Mouse (Mus musculus) CH12.LX (cell line): ENCODE data around the gene Trim7. TPM values are rescaled to one million over a fixed set of nuclear protein-coding genes. Genes with fewer than 3 reads are reported as not detected.

Experiments used
- DNase-seq: peaks from one replicate; pipeline ENCODE4 v3.0.0-alpha.2; 2013; ENCODE audit errors: extremely low read depth
- H3K27ac ChIP-seq: 2 replicates; pipeline ENCODE4 v1.5.1; 2012; ENCODE audit warnings: low read depth, mild to moderate bottlenecking, control low read depth, moderate library complexity; ENCODE audit not compliant: insufficient read depth
- H3K27me3 ChIP-seq: replicated peaks from 2 replicates; pipeline ENCODE3; 2012; ENCODE audit warnings: inconsistent platforms
- H3K36me3 ChIP-seq, 2 experiments: replicated peaks in 1 of 2; 2 replicates each; pipeline versions ENCODE3 to v1.6.1; 2012; ENCODE audit warnings: inconsistent platforms in 1 of 2, low read length in 1 of 2, mild to moderate bottlenecking in 1 of 2, mixed read lengths in 1 of 2, moderate library complexity in 1 of 2; ENCODE audit not compliant: control insufficient read depth in 1 of 2, insufficient read depth in 1 of 2
- H3K4me1 ChIP-seq, 2 experiments: 2 replicates each; pipeline ENCODE4 v1.6.1; 2012; ENCODE audit warnings: inconsistent platforms in 1 of 2, moderate library complexity in 1 of 2; ENCODE audit not compliant: insufficient read depth in 2 of 2, control insufficient read depth in 1 of 2
- H3K4me2 ChIP-seq: 2 replicates; pipeline ENCODE4 v1.6.1; 2012; ENCODE audit warnings: low read depth, mild to moderate bottlenecking, control low read depth; ENCODE audit not compliant: poor library complexity, insufficient read depth, severe bottlenecking
- H3K4me3 ChIP-seq, 3 experiments: fragments of 150-350 bp in 1 of 3; sonication (generic) in 1 of 3; replicated peaks in 1 of 3; 2 replicates each; pipeline versions ENCODE3 to v1.5.1; 2011 to 2012; ENCODE audit warnings: low read depth in 2 of 3, low read length in 2 of 3, mild to moderate bottlenecking in 2 of 3, moderate library complexity in 2 of 3, control low read depth in 1 of 3, improper control_type of control experiment in 1 of 3, inconsistent platforms in 1 of 3, mixed read lengths in 1 of 3; ENCODE audit not compliant: poor library complexity in 1 of 3
- H3K79me2 ChIP-seq: replicated peaks from 2 replicates; pipeline ENCODE4 v1.6.1; 2012; ENCODE audit warnings: mild to moderate bottlenecking, moderate library complexity; ENCODE audit not compliant: control insufficient read depth, poor library complexity, insufficient read depth, severe bottlenecking; ENCODE audit errors: extremely low read depth
- H3K9ac ChIP-seq: 2 replicates; pipeline ENCODE4 v1.6.1; 2012; ENCODE audit warnings: low read depth, mild to moderate bottlenecking, control low read depth, moderate library complexity; ENCODE audit not compliant: insufficient read depth
- H3K9me3 ChIP-seq: replicated peaks from 2 replicates; pipeline ENCODE3; 2012; ENCODE audit warnings: low read length, inconsistent platforms, mixed read lengths
- E2F4 ChIP-seq: IDR thresholded peaks from 2 replicates; pipeline ENCODE4 v1.6.1; 2011; ENCODE audit warnings: low read depth, low read length, improper control_type of control experiment; ENCODE audit not compliant: insufficient replicate concordance
- ELF1 ChIP-seq: IDR thresholded peaks from 2 replicates; pipeline ENCODE4 v1.6.1; 2014; ENCODE audit warnings: low read depth, mild to moderate bottlenecking, inconsistent platforms, low read length, improper control_type of control experiment
- ETS1 ChIP-seq: conservative IDR thresholded peaks from 2 replicates; pipeline ENCODE4 v1.6.1; 2012; ENCODE audit warnings: low read depth, mild to moderate bottlenecking, inconsistent platforms, low read length, improper control_type of control experiment, moderate library complexity
- HCFC1 ChIP-seq: IDR thresholded peaks from 2 replicates; pipeline ENCODE4 v1.6.1; 2012; ENCODE audit warnings: low read depth, mild to moderate bottlenecking, inconsistent platforms, low read length, improper control_type of control experiment
- IRF4 ChIP-seq: IDR thresholded peaks from 2 replicates; pipeline ENCODE4 v1.6.1; 2014; ENCODE audit warnings: low read depth, mild to moderate bottlenecking, inconsistent platforms, low read length, improper control_type of control experiment
- JUN ChIP-seq: IDR thresholded peaks from 2 replicates; pipeline ENCODE4 v1.6.1; 2011; ENCODE audit warnings: low read depth, mild to moderate bottlenecking, low read length, improper control_type of control experiment, moderate library complexity; ENCODE audit not compliant: insufficient read depth
- JUND ChIP-seq: conservative IDR thresholded peaks from 2 replicates; pipeline ENCODE4 v1.6.1; 2011; ENCODE audit warnings: low read depth, low read length, improper control_type of control experiment
- KAT2A ChIP-seq: IDR thresholded peaks from 2 replicates; pipeline ENCODE4 v1.6.1; 2012; ENCODE audit warnings: low read length, improper control_type of control experiment, inconsistent platforms; ENCODE audit not compliant: insufficient replicate concordance
- MAFK ChIP-seq: IDR thresholded peaks from 2 replicates; pipeline ENCODE4 v1.6.1; 2011; ENCODE audit warnings: low read length, improper control_type of control experiment; ENCODE audit not compliant: insufficient replicate concordance
- MAX ChIP-seq: IDR thresholded peaks from 2 replicates; pipeline ENCODE4 v1.6.1; 2011; ENCODE audit warnings: low read length, improper control_type of control experiment
- MEF2A ChIP-seq: IDR thresholded peaks from 2 replicates; pipeline ENCODE4 v1.6.1; 2014; ENCODE audit warnings: low read depth, mild to moderate bottlenecking, inconsistent platforms, low read length, improper control_type of control experiment, borderline replicate concordance
- MYC ChIP-seq: IDR thresholded peaks from 2 replicates; pipeline ENCODE4 v1.6.1; 2011; ENCODE audit warnings: low read depth, mild to moderate bottlenecking, improper control_type of control experiment, low read length
- NRF1 ChIP-seq: IDR thresholded peaks from 2 replicates; pipeline ENCODE4 v1.6.1; 2014; ENCODE audit warnings: low read depth, mild to moderate bottlenecking, inconsistent platforms, low read length, improper control_type of control experiment, moderate library complexity
- PAX5 ChIP-seq: IDR thresholded peaks from 2 replicates; pipeline ENCODE4 v1.6.1; 2012; ENCODE audit warnings: low read length, inconsistent platforms, mixed read lengths
- POLR2A ChIP-seq: IDR thresholded peaks from 2 replicates; pipeline ENCODE4 v1.6.1; 2011; ENCODE audit warnings: low read depth, mild to moderate bottlenecking, improper control_type of control experiment, low read length
- POLR2AphosphoS2 ChIP-seq: IDR thresholded peaks from 2 replicates; pipeline ENCODE4 v1.6.1; 2011; ENCODE audit warnings: low read depth, low read length, improper control_type of control experiment
- RAD21 ChIP-seq: IDR thresholded peaks from 2 replicates; pipeline ENCODE4 v1.6.1; 2011; ENCODE audit warnings: low read depth, mild to moderate bottlenecking, low read length, improper control_type of control experiment, moderate library complexity
- RCOR1 ChIP-seq: conservative IDR thresholded peaks from 2 replicates; pipeline ENCODE4 v1.6.1; 2012; ENCODE audit warnings: low read depth, mild to moderate bottlenecking, inconsistent platforms, low read length, improper control_type of control experiment
- SIN3A ChIP-seq: IDR thresholded peaks from 2 replicates; pipeline ENCODE4 v1.6.1; 2012; ENCODE audit warnings: low read length, improper control_type of control experiment, inconsistent platforms
- SMC3 ChIP-seq: IDR thresholded peaks from 2 replicates; pipeline ENCODE4 v1.6.1; 2011; ENCODE audit warnings: low read depth, low read length, improper control_type of control experiment
- UBTF ChIP-seq: IDR thresholded peaks from 2 replicates; pipeline ENCODE4 v1.6.1; 2012; ENCODE audit warnings: low read depth, mild to moderate bottlenecking, inconsistent platforms, low read length, improper control_type of control experiment, moderate library complexity
- USF1 ChIP-seq: IDR thresholded peaks from 2 replicates; pipeline ENCODE4 v1.6.1; 2014; ENCODE audit warnings: low read depth, mild to moderate bottlenecking, inconsistent platforms, low read length, improper control_type of control experiment
- USF2 ChIP-seq: conservative IDR thresholded peaks from 2 replicates; pipeline ENCODE4 v1.6.1; 2011; ENCODE audit warnings: low read depth, low read length, improper control_type of control experiment
- ZC3H11A ChIP-seq: IDR thresholded peaks from 2 replicates; pipeline ENCODE4 v1.6.1; 2012; ENCODE audit warnings: low read depth, mild to moderate bottlenecking, inconsistent platforms, low read length, improper control_type of control experiment
- ZNF384 ChIP-seq: IDR thresholded peaks from 2 replicates; pipeline ENCODE4 v1.6.1; 2012; ENCODE audit warnings: low read depth, low read length, improper control_type of control experiment, inconsistent platforms
- dilution Hi-C: fragments of 300-500 bp; cut with MboI; formaldehyde crosslinking; loops from 2 replicates; pipeline ENCODE4 v1.14.3; 2020; ENCODE audit warnings: low sequenced_read_pairs; ENCODE audit not compliant: extremely low pct_unique_long_range_greater_than_20kb, extremely low pct_ligation_motif_present
- in situ Hi-C: fragments of 300-500 bp; cut with MboI; formaldehyde crosslinking; loops from 3 replicates; pipeline ENCODE4 v1.14.3; 2019; ENCODE audit warnings: low sequenced_read_pairs, low pct_ligation_motif_present, low pct_unique_long_range_greater_than_20kb, mixed read lengths
- polyA plus RNA-seq: library from polyadenylated mRNA; unstranded; fragments of >175 nt; gene quantifications from 2 replicates; pipeline ENCODE4 v1.2.1, GENCODE M21; 2012; ENCODE audit warnings: low read depth; ENCODE audit not compliant: insufficient read length
- total RNA-seq, 2 experiments: library from RNA; depleted of rRNA; stranded (reverse); fragments of 300-350 nt in 1 of 2; fragments of >200 nt in 1 of 2; gene quantifications; 2 replicates each; pipeline ENCODE4 v1.2.3; 2012 to 2014

Gene Trim7
- total and polyA plus RNA-seq, 3 experiments, result 9.2 to 34.6 (median 15.1) TPM

DNA sequence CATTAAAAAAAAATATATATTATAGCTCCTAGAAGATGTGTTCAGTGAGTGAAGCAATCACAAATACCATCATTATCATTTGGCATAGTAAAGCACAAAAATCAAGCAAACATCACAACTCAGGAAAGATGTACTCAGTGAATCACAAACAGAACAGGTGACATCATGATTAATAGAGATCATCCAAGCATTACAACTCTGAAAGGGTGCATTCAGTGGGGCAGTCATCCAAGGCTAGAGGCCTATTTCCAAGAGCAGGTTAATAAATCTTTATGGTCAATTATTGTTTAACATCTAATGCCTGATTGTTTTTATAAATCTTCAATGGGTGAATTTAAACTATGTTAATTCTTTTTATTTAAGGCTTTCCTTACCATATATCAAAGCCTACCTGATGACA lies 14.9 kb downstream of the Trim7 start:
- Histone ChIP-seq H3K4me1 (peaks cover 31 to 90% of the 10 kb centered on the region in 2 experiments), H3K9ac (no peak overlapping the region), H3K79me2 (no peaks in the 10 kb centered on the region), H3K4me2 (no peak overlapping the region), H3K27me3 (peaks cover 8% of the 10 kb centered on the region), H3K27ac (no peak overlapping the region), H3K4me3 (no peak overlapping the region), H3K36me3 (peaks cover 3 to 10% of the 10 kb centered on the region in 2 experiments), H3K9me3 (no peaks in the 10 kb centered on the region)
- DNase-seq, result no peak
- dilution Hi-C loops (no loop called here), in situ Hi-C loops (no loop called here)
- no peak for TF ChIP-seq PAX5
- no peak for TF ChIP-seq UBTF
- TF ChIP-seq ETS1, result no peak
- no peak for TF ChIP-seq MAX
- no peak for TF ChIP-seq SIN3A
- no peak for TF ChIP-seq JUND
- no peak for TF ChIP-seq KAT2A
- TF ChIP-seq MYC, result no peak
- TF ChIP-seq POLR2A, result no peak
- no peak for TF ChIP-seq E2F4
- no peak for TF ChIP-seq HCFC1
- TF ChIP-seq USF2, result no peak
- no peak for TF ChIP-seq SMC3
- TF ChIP-seq RCOR1, result no peak
- no peak for TF ChIP-seq NRF1
- TF ChIP-seq POLR2AphosphoS2, result no peak
- no peak for TF ChIP-seq RAD21
- TF ChIP-seq USF1, result no peak
- no peak for TF ChIP-seq JUN
- no peak for TF ChIP-seq IRF4

DNA sequence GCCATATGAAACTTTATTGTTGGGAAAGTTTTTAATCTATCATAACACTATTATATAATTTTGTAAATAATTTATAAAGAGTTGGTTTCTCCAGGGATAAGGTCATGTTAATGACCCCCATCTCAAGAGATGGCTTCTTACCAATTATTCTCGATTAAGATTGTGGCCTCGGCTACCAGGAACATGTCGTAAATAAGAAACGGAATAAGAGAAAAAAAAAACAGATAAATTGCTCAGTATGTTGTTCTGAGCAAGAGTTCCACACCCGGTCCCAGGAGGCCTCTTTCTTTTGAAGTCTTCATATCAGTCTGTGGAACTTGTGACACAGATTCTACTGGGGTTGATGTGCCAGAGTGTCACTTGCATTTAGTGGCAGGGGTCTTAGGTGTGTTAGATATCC lies 15.3 kb downstream of the Trim7 start:
- DNase-seq, result no peak
- dilution Hi-C loops, result no loop called here
- Histone ChIP-seq H3K4me3 (no peak overlapping the region), H3K9ac (0 out of 2 replicates have a peak overlapping the region, but pooled peaks have one; percentile 34), H3K27ac (peak overlapping the region; percentile 79), H3K36me3 (peaks cover 3 to 13% of the 10 kb centered on the region in 2 experiments)
- in situ Hi-C loops, result no loop called here
- TF ChIP-seq ZNF384, result peak; percentile 75
- TF ChIP-seq PAX5, result no peak
- 0 out of 2 replicates have a peak, but pooled peaks have one; percentile 29 for TF ChIP-seq MEF2A
- TF ChIP-seq KAT2A, result no peak
- TF ChIP-seq MAFK, result no peak
- no peak for TF ChIP-seq POLR2AphosphoS2
- peak; percentile 28; the same call in 1 of the 2 replicates for TF ChIP-seq IRF4
- TF ChIP-seq USF2, result no peak
- TF ChIP-seq USF1, result no peak
- TF ChIP-seq SIN3A, result no peak
- TF ChIP-seq ETS1, result no peak; the same call in 1 of the 2 replicates
- TF ChIP-seq ELF1, result no peak
- no peak for TF ChIP-seq ZC3H11A
- no peak for TF ChIP-seq RCOR1
- TF ChIP-seq, all 38 proteins: peak for 3
- Histone ChIP-seq H3K79me2 (no peaks in the 10 kb centered on the region), H3K27me3 (peaks cover 5% of the 10 kb centered on the region), H3K4me1 (peaks cover 31 to 90% of the 10 kb centered on the region in 2 experiments), H3K4me2 (peak overlapping the region; percentile 62; the same call in 1 of the 2 replicates), H3K9me3 (no peaks in the 10 kb centered on the region)
